Mouse (Mus musculus) midbrain, embryonic 11.5 days (tissue): ENCODE data around the gene Tbxas1. TPM values are rescaled to one million over a fixed set of nuclear protein-coding genes. Genes with fewer than 3 reads are reported as not detected.

Source experiments
- ATAC-seq: fragments of 200-750 bp; cut with Nextera tagmentation; 2 replicates; pipeline ENCODE4 v1.8.0; 2017; ENCODE audit warnings: moderate TSS enrichment, moderate library complexity; ENCODE audit not compliant: low FRiP score
- DNase-seq: peaks from one replicate; pipeline ENCODE4 v3.0.0; 2015; ENCODE audit warnings: low spot score; ENCODE audit errors: missing footprints
- H3K27ac ChIP-seq: fragments of 300-500 bp; sonication (generic); 2 replicates; pipeline ENCODE4 v1.5.1; 2014; ENCODE audit warnings: low read depth, low read length
- H3K27me3 ChIP-seq: fragments of 300-500 bp; sonication (generic); 2 replicates; pipeline ENCODE4 v1.6.1; 2014; ENCODE audit warnings: mild to moderate bottlenecking, low read length, moderate library complexity, mixed read lengths; ENCODE audit not compliant: control insufficient read depth, insufficient read depth
- H3K36me3 ChIP-seq: fragments of 300-500 bp; sonication (generic); 2 replicates; pipeline ENCODE4 v1.6.1; 2014; ENCODE audit warnings: mild to moderate bottlenecking, low read length, moderate library complexity, mixed read lengths; ENCODE audit not compliant: control insufficient read depth, insufficient read depth
- H3K4me1 ChIP-seq: fragments of 300-500 bp; sonication (generic); 2 replicates; pipeline ENCODE4 v1.6.1; 2014; ENCODE audit warnings: low read length; ENCODE audit not compliant: control insufficient read depth, insufficient read depth
- H3K4me2 ChIP-seq: fragments of 300-500 bp; sonication (generic); 2 replicates; pipeline ENCODE4 v1.6.1; 2014; ENCODE audit warnings: mild to moderate bottlenecking, moderate library complexity
- H3K4me3 ChIP-seq: fragments of 300-500 bp; sonication (generic); 2 replicates; pipeline ENCODE4 v1.5.1; 2014; ENCODE audit warnings: low read depth, low read length
- H3K9ac ChIP-seq: fragments of 300-500 bp; sonication (generic); 2 replicates; pipeline ENCODE4 v1.6.1; 2014; ENCODE audit warnings: low read length
- H3K9me3 ChIP-seq: fragments of 300-500 bp; sonication (generic); 2 replicates; pipeline ENCODE4 v1.6.1; 2016; ENCODE audit warnings: low read length; ENCODE audit not compliant: control insufficient read depth
- WGBS: fragments of 180-500 bp; shearing (Covaris S2); extraction: QIAGEN DNeasy Blood & Tissue Kit; methylation state at CpG from one replicate; pipeline ENCODE4 v1.1.7; 2014; 5-methylcytosine and 5-hydroxymethylcytosine counted together
- polyA plus RNA-seq: library from polyadenylated mRNA; unstranded; fragments of >200 nt; fragmentation: Nextera tagmentation; extraction: Ambion mirVana; gene quantifications from 2 replicates; pipeline ENCODE4 v1.2.1, GENCODE M21; 2014

Gene Tbxas1
- polyA plus RNA-seq, 1 experiment from 2014 or later, result 1.5 TPM

GRCm38 (mm10) chr6:38912121-38912660, 37.0 kb downstream of the Tbxas1 start:
- ATAC-seq (no peak), DNase-seq (no peak)
- H3K4me3 ChIP-seq, result no peak overlapping the region
- H3K9me3 ChIP-seq, result no peaks in the 10 kb centered on the region
- peaks cover 17% of the 10 kb centered on the region for H3K4me1 ChIP-seq
- no peak overlapping the region for H3K9ac ChIP-seq
- H3K36me3 ChIP-seq, result no peaks in the 10 kb centered on the region
- no peak overlapping the region for H3K4me2 ChIP-seq
- no peaks in the 10 kb centered on the region for H3K27me3 ChIP-seq
- no peak overlapping the region for H3K27ac ChIP-seq

- Histone ChIP-seq H3K36me3 (no peaks in the 10 kb centered on the region), H3K9me3 (no peaks in the 10 kb centered on the region), H3K27me3 (no peaks in the 10 kb centered on the region), H3K4me1 (peaks cover 17% of the 10 kb centered on the region), H3K4me2 (no peak overlapping the region), H3K9ac (no peak overlapping the region), H3K27ac (no peak overlapping the region), H3K4me3 (no peak overlapping the region)
- ATAC-seq (no peak), DNase-seq (no peak)
- WGBS, result 83% methylated on average over 9 of the region's 9 CpGs
These were observed 37.6 kb downstream of the Tbxas1 start for GRCm38 (mm10) chr6:38912845-38913244.

GRCm38 (mm10) chr6:38913386-38914042, 38.3 kb downstream of the Tbxas1 start:
- ATAC-seq (peak; percentile 49; the same call in 1 of the 2 replicates), DNase-seq (peak; percentile 88)
- Histone ChIP-seq H3K36me3 (no peaks in the 10 kb centered on the region), H3K4me2 (0 out of 2 replicates have a peak overlapping the region, but pooled peaks have one; percentile 18), H3K9ac (peak overlapping the region; percentile 10), H3K27ac (peak overlapping the region; percentile 46), H3K4me3 (no peak overlapping the region), H3K9me3 (no peaks in the 10 kb centered on the region), H3K4me1 (peaks cover 17% of the 10 kb centered on the region), H3K27me3 (no peaks in the 10 kb centered on the region)
- 43% methylated on average over 13 of the region's 13 CpGs for WGBS

GRCm38 (mm10) chr6:38914181-38914580, 39.0 kb downstream of the Tbxas1 start:
- H3K4me1 ChIP-seq, result peaks cover 17% of the 10 kb centered on the region
- H3K9me3 ChIP-seq, result no peaks in the 10 kb centered on the region
- no peak overlapping the region for H3K4me3 ChIP-seq
- no peak for DNase-seq
- H3K9ac ChIP-seq, result no peak overlapping the region
- H3K27me3 ChIP-seq, result no peaks in the 10 kb centered on the region
- H3K4me2 ChIP-seq, result no peak overlapping the region
- H3K36me3 ChIP-seq, result no peaks in the 10 kb centered on the region
- no peak for ATAC-seq
- no peak overlapping the region for H3K27ac ChIP-seq
- WGBS, result 79% methylated on average over 10 of the region's 10 CpGs

- H3K9ac ChIP-seq, result no peak overlapping the region
- no peaks in the 10 kb centered on the region for H3K9me3 ChIP-seq
- no peak overlapping the region for H3K4me2 ChIP-seq
- peaks cover 17% of the 10 kb centered on the region for H3K4me1 ChIP-seq
- no peak overlapping the region for H3K4me3 ChIP-seq
- H3K27me3 ChIP-seq, result no peaks in the 10 kb centered on the region
- no peak overlapping the region for H3K27ac ChIP-seq
- ATAC-seq (no peak), DNase-seq (no peak)
- 63% methylated on average over 5 of the region's 5 CpGs for WGBS
- no peaks in the 10 kb centered on the region for H3K36me3 ChIP-seq
These were observed 40.6 kb downstream of the Tbxas1 start for GRCm38 (mm10) chr6:38915776-38916175.

- Histone ChIP-seq H3K27ac (no peak overlapping the region), H3K36me3 (no peaks in the 10 kb centered on the region), H3K9me3 (no peaks in the 10 kb centered on the region), H3K9ac (no peak overlapping the region), H3K4me2 (no peak overlapping the region), H3K27me3 (no peaks in the 10 kb centered on the region), H3K4me1 (peaks cover 17% of the 10 kb centered on the region), H3K4me3 (no peak overlapping the region)
- 94% methylated on average over 4 of the region's 4 CpGs for WGBS
- ATAC-seq, result no peak
- peak; percentile 56 for DNase-seq
These were observed 41.4 kb downstream of the Tbxas1 start for GRCm38 (mm10) chr6:38916571-38916970.

- no peak for ATAC-seq
- 77% methylated on average over 3 of the region's 3 CpGs for WGBS
These were observed 42.2 kb downstream of the Tbxas1 start for GRCm38 (mm10) chr6:38917415-38917814.

GRCm38 (mm10) chr6:38918728-38919127, 43.5 kb downstream of the Tbxas1 start:
- WGBS, result 91% methylated on average over 4 of the region's 4 CpGs
- H3K4me2 ChIP-seq, result no peak overlapping the region
- DNase-seq (no peak), ATAC-seq (no peak)
- H3K9ac ChIP-seq, result no peak overlapping the region
- H3K4me3 ChIP-seq, result no peak overlapping the region
- H3K9me3 ChIP-seq, result no peaks in the 10 kb centered on the region
- no peaks in the 10 kb centered on the region for H3K36me3 ChIP-seq
- H3K27ac ChIP-seq, result no peak overlapping the region
- no peaks in the 10 kb centered on the region for H3K27me3 ChIP-seq
- peaks cover 5% of the 10 kb centered on the region for H3K4me1 ChIP-seq

More at GRCm38 (mm10) chr6:38917415-38917814, 42.2 kb downstream of the Tbxas1 start:
- H3K27me3 ChIP-seq, result no peaks in the 10 kb centered on the region
- no peaks in the 10 kb centered on the region for H3K9me3 ChIP-seq
- peak; percentile 49 for DNase-seq
- no peak overlapping the region for H3K9ac ChIP-seq
- H3K4me3 ChIP-seq, result no peak overlapping the region
- H3K4me2 ChIP-seq, result no peak overlapping the region
- peaks cover 17% of the 10 kb centered on the region for H3K4me1 ChIP-seq
- no peak overlapping the region for H3K27ac ChIP-seq
- H3K36me3 ChIP-seq, result no peaks in the 10 kb centered on the region

GRCm38 (mm10) chr6:38919135-38919740, 44.0 kb downstream of the Tbxas1 start:
- WGBS, result 89% methylated on average over 14 of the region's 14 CpGs
- Histone ChIP-seq H3K4me2 (no peak overlapping the region), H3K27me3 (no peaks in the 10 kb centered on the region), H3K4me3 (no peak overlapping the region), H3K4me1 (peaks cover under 1% of the 10 kb centered on the region; the same call in 1 of the 2 replicates), H3K9ac (no peak overlapping the region), H3K9me3 (no peaks in the 10 kb centered on the region), H3K36me3 (no peaks in the 10 kb centered on the region), H3K27ac (no peak overlapping the region)
- DNase-seq, result peak; percentile 83
- no peak for ATAC-seq
